Mouse (Mus musculus): Measurements from ENCODE around the gene Sox5.

Sox5 gene

DNA sequence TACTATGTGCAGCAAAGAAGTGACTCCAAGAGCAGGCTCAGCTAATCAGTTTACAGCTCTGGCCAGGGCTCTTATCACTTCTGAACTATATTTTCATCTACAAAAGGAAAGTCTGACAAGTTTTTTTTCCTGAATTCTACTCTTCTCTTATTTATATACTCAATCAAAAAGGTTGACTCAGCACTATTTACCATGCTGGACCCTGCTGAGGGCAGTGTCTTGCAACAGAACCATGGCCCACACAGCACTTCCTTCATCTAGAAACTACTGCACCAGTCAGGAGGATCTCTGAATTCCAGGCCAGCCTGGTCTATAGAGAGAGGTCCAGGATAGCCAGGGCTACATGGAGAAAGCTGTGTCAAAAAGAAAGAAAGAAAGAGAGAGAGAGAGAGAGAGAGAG lies 771.5 kb downstream of the Sox5 start:
- DNase-seq = no peak

- no peak for DNase-seq
Observed at GRCm38 (mm10) chr6:144005132-144005531, 776.6 kb downstream of the Sox5 start.

GRCm38 (mm10) chr6:143998201-143998600 lies 783.6 kb downstream of the Sox5 start:
- no peak for DNase-seq

GRCm38 (mm10) chr6:143997616-143998015 lies 784.2 kb downstream of the Sox5 start:
- no peak for DNase-seq

- DNase-seq = no peak
Observed at GRCm38 (mm10) chr6:143995046-143995445, 786.7 kb downstream of the Sox5 start.

DNA sequence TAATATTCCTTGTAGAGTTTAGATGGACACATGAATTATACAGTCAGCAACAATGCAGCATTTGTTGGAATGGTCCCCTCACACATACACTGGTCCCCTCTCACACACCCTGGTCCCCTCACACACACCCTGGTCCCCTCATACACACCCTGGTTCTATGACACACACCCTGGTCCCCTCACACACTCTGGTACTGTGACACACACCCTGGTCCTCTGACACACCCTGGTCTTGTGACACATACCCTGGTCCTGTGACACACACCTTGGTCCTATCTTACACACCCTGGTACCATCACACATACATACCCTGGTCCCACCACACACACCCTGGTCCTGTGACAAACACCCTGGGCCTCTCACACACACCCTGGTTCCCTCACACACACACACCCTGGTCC lies 794.2 kb downstream of the Sox5 start:
- no peak for DNase-seq

DNA sequence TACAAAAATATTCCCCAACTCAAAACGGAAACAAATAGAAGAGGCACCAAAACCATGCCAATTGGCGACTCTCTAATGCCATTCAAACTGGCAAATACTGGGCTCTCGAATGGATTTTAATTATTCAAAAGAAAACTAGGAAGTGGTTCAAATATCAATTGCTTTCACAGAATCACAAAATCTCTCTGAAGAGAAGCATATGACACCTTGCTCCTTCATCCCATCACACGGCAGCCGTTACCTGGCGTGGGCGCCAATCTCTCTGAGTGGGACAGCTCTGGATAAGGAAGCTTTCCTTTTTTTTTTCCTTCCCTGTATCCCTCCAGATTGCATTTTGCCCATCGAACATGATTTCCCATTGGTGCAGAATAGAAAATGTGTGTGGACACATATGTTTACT lies 801.6 kb downstream of the Sox5 start:
- no peak for DNase-seq

DNA sequence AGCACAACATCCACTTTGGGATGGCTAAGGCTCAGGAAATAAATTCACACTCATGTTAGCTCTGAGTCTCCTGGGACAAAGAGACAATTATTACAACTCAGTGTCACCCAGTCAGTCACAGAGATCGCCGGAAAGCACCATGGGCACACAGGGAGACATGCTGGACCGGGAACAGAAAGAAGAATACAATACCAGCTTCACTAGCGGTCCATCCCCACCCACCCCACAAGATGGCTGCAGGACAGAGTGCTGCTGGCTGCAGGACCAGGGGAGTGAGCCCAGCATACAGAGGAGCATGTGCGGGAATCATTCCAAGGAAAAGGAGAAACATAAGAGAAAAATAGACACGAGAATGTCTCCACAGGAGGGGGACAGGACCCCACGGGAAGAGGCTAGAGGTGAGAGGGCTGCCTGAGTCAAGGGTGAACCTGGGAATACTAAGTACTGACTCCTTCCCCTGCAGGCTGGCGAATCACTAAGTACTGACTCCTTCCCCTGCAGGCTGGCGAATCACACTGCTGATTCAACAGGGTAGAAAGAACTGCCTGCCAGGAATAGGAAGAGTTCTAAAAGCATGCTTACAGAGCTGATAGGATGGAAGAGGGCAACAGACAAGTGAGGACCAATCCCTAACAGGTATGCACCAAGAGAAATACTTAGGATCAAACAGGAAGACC lies 813.9 kb downstream of the Sox5 start:
- DNase-seq = no peak

GRCm38 (mm10) chr6:143960487-143960886 lies 821.3 kb downstream of the Sox5 start:
- DNase-seq = no peak

- no peak for DNase-seq
Observed at GRCm38 (mm10) chr6:143960081-143960480, 821.7 kb downstream of the Sox5 start.

DNA sequence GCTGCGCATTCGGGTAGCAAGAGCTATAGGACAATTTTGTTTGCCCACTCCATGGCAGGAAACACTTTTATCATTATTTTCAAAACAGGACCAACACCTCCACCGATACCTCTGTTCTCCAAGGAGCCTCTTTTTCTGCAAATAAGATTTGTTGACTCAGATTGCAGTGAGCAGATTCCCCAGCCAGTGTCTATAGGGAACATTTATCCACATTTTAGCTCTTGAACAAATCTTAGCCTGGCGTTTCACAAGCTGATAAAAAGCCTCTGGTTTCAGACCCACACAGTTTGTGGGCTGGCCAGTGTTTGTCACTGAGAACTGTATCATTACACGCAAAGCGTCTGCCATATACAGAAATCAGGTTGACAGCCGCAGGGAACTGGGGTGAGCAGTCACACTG lies 823.4 kb downstream of the Sox5 start:
- no peak for DNase-seq

DNA sequence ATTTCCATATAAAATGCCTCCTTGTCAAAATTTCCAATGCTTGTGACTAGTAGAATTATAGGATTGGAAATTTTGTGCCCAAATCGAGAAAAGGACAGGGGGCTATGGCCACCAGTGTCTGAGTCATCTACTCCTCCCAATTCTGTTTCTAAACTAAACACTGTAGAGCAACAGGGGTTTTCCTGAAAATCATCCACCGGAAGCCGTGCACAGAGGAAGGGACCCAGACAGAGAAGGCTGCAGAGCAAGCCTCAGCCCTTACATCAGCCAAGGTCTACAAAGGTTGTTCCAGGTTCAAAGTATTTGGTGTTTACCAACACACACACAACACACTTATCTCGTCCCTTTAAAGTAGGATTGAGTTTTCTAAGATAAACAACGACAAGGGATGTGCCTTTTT lies 824.7 kb downstream of the Sox5 start:
- no peak for DNase-seq

- no peak for DNase-seq
Observed at GRCm38 (mm10) chr6:143948553-143949308, 833.0 kb downstream of the Sox5 start.

DNA sequence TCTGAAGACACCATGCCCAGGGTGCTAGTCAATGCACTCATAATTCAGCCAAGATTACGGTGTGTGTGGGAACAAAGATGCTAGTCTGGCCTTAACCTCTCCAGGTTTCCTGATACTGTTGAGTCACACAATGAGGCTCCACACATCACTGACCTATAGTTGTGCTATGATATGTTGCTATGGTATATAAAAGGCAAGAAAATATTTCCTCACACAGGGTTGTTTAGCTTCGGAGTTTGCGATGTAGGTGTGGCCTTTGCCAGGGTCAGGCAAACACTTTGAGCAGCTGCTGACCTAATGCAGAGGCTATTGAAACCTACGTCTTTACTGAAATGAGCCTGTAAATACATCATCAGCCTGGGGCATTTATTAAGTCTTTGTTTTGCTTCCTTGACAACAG lies 833.7 kb downstream of the Sox5 start:
- DNase-seq = no peak

DNA sequence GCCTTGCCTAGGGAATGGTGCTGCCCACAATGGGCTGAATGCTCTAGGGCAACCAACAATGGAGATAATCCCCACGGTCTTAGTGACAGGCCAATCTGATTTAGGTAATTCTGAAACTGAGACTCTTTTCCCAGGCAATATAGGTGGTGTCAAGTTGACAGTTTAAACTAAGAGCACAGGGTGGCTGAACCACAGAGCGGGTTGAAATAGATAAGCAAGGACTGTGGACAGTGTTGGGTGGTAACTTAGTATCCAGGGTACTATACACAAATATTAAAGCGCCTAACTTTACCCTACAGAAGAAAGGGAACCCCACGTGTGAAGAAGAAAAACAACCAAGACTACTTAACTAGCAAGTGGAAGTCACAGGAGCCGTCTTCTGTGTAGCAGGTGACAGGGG lies 838.7 kb downstream of the Sox5 start:
- no peak for DNase-seq

GRCm38 (mm10) chr6:143941291-143941785 lies 840.4 kb downstream of the Sox5 start:
- no peak for DNase-seq

- DNase-seq = no peak
Observed at GRCm38 (mm10) chr6:143923146-143923545, 858.6 kb downstream of the Sox5 start.

DNA sequence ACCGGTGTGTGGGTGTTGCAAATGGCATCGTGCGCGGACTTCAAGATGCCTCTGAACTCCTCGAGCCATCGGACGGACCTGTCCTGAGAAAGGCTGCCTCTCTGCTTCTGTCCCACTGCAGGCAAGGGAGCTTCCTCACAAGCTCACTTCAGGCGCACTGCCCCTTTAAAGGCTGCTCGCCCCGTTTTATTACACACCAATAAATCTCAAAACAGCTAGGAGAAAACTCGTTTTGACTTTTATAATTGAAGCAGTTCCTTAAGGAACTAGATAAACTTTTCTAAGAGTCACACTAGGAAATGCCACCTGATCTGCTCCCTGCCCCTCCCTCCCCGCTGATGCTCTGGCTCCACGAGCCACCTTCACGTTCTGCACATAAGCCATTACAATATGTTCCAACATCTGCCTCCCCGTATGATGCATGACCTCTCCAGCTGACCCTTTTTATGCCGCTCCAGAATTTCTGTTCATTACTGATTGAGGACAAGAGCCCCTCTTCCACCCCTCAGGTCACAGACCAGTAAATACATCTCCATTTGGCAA lies 863.3 kb downstream of the Sox5 start:
- DNase-seq = no peak

GRCm38 (mm10) chr6:143916152-143916735 lies 865.5 kb downstream of the Sox5 start:
- DNase-seq = no peak

DNA sequence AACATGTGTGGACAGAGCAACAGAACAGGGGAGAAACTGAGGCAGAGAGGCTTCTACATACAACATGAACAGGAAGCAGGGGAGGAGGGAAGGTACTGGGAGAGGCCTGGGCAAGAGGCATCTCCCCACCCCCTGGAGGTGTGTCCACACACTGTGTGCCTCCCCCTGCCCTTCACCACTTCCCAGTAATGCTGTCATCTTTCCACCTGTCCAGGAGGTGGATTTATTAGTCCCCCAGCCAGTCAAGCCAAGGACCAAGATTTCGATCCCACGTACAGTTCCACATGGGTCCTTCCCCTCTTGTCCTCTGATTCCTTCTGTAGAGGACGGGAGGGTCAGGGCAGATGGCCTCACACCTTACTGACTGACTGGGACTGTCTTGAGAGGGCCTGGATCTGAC lies 866.1 kb downstream of the Sox5 start:
- DNase-seq = no peak

GRCm38 (mm10) chr6:143912316-143912715 lies 869.5 kb downstream of the Sox5 start:
- DNase-seq = no peak

DNA sequence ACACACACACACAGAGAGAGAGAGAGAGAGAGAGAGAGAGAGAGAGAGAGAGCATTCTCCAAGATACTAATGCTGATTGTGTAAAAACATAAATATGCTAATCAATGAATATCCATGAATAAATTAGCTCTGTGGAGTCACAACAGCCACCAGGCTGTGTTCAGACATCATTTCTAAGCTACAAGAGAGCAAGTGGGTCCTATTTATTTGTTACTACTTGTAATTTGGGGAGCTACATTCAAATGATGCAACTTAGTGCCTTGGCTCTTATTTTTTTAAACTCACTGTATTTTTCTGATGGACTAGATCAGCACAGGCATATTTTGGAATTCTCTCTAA lies 877.1 kb downstream of the Sox5 start:
- no peak for DNase-seq

GRCm38 (mm10) chr6:143903981-143904692 lies 877.6 kb downstream of the Sox5 start:
- DNase-seq = no peak

Data from kidney, postnatal 25 days (tissue).